Mouse (Mus musculus) pancreas, adult 10 weeks (tissue): ENCODE results near the gene Pced1b. TPM values are rescaled to one million over a fixed set of nuclear protein-coding genes. Genes with fewer than 3 reads are reported as not detected.

Experiments used
- polyA plus RNA-seq: library from polyadenylated mRNA; stranded (reverse); fragments of 350-450 nt; fragmentation: Illumina TruSeq; extraction: RNeasy Lipid Tissue Mini Kit (QIAGEN cat#74804); gene quantifications from one replicate; pipeline ENCODE4 v1.2.3, GENCODE M21; 2015; ENCODE audit warnings: low read depth, low replicate concordance; ENCODE audit not compliant: insufficient read depth

The Pced1b gene
- 3.0 TPM for polyA plus RNA-seq

DNA sequence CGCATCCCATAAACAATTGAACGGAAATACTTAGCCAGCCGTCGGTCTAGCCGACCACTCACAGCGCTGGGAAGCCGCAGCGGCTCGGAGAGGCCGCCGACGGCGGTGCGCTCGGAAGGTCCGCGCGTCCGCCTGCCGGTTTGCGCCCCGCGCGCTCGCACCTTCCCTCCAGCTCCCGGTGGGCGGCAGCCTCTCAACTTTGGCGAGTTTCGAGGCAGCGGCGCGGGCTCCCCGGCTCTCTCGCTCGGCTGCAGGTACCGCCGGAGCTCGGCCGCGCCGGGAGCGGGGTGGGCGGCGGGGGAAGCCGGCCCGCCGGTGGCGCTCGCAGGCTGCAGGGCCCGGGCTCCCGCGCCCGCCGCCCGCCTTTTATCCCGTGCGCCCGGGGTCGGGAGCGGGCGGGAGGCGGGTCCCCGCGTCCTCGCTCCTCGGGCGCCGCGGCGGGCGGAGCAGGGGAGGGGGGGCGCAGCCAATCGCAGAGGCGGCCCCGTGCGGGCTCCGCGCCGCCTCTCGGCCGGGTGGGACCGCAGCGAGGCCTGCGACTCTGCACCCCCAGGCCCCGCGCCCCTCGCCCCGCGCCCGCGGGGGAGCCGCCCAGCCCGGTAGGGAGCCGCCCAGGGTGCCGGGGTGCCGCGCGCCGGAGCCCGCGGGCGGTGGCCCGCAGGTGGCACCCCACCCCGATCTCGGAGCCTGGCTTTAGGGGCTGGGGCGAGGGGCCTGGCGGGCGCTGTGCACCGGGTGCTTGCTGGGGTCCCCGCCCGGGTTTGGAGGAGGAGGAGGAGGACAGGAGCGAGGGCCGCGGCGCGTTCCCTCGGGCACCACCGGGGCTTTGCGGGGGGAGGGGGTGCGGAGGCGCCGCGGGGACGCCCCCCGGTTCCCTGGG lies at the start of gene Pced1b, which contains the start of gene Amigo2:
Gene Pced1b (plus strand): TSS at position 197 of the 880 bp plus-strand sequence.
Gene Amigo2 (minus strand): TSS at position 377 of the 880 bp plus-strand sequence.

Other genes with a start within 250 kb of the Pced1b start
- 9.2 TPM for gene Slc38a4, start 191.2 kb upstream of the Pced1b start, polyA plus RNA-seq
- gene Amigo2, start 180 bp downstream of the Pced1b start, polyA plus RNA-seq: 6.7 TPM